Mouse (Mus musculus) cerebellum, adult 11 months (tissue): ENCODE data around the gene Tmcc1.
"Not testable (repeated sequence)": the region's sequence is repeated elsewhere in the genome, so short reads cannot be mapped to it uniquely, and the experiment has no call there.

Experiments
- DNase-seq: peaks from one replicate; pipeline ENCODE4 v3.0.0; 2022

Gene Tmcc1

DNA sequence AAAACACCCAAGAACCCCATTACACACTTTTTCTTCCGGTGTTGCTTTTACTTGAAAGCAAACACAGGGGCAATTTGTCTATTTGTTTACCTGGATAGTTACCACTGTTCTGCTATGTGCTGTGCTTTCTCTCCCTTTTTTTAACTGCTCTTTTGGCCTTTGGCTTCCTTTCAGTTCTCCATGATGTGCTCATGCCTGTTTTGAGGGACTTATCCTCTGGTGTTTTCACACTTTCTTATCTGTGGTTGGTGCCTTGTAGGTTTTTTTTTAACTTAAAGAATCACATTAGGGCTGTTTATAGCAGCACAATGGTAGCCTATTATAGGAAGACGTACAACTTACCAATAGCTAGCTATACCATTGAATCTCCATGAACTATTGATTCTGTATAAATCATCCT lies 51.6 kb downstream of the Tmcc1 start:
- DNase-seq, result no peak

GRCm38 (mm10) chr6:116140782-116141181 lies 52.5 kb downstream of the Tmcc1 start:
- no peak for DNase-seq

DNA sequence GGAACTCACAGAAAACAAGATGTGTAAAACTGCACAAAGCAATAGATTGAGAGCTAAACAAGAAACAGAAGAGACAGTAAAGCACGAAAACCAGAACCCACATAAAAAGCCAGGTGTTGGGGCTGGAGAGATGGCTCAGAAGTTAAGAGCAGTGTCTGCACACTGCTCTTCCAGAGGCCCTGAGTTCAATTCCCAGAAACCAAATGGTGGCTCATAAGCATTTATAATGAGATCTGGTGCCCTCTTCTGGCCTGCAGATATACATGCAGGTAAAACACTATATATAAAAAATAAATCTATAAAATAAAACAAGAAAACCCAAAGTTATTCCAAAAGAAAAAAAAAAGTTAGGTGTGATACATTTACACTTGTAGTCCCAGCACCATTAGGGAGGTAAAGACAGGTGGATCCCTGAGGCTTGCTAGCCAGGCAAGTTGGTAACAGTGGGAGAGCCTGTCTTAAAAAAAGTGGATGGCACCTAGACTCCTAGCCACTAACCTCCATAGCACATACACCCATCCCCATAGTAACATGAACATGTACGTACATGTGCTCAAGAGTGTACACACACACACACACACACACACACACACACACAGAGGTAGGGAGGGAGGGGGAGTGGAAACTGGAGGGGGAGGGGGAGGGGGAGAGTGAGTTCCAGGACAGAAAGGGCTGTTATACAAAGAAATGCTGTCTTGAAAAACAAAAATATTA lies 54.0 kb downstream of the Tmcc1 start:
- DNase-seq, result no peak

DNA sequence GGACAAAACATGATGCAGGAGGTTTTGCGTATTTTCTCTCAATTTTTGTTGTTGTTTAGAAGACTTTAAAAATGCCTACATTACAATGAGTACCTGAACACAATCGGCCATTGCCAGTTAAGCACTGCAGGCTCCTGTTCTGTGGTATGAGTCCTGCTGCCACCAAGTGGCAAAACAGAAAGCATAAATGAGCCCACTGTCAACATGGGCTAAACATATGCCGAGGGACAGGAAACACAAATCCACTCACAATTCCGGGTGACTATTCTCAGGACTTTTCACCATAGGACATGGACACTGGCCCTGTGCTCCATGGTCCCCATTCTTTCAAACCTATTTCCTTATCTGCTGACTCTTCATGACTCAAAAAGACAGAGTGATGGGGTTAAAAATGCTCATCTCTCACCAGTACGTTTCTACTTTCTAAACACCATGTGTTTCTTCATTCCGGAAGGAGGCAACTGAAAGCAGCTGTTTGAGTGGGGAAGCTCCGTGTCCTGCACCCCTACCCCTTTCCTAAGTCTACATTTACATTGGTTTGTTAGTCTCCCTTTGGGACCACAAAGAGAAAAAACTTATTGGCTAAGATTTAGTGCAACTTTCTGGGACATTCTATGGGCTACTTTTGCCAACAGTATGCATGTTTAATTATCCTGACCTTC lies 57.2 kb downstream of the Tmcc1 start:
- peak; percentile 20 for DNase-seq

DNA sequence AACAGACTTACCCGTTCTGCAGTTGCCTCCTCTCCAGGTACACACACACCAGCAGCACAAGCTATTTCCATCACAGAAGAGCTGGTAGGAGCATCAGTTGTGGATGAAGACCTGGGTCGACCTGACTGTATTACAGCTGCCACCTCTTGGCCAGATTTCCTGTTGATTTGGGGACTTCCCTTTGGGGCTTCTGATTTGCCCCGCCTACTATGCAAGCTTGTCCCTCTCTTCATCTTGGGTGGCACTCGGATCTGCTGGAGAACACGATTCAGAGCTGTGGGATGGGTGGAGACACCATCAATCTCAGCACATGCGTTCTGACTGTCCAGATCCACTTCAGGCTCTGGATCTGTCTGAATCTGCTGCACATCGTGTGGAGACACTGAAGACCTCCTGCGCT lies 59.5 kb downstream of the Tmcc1 start:
- DNase-seq, result no peak

- no peak for DNase-seq
Measured at GRCm38 (mm10) chr6:116131771-116132170, 61.5 kb downstream of the Tmcc1 start.

- no peak for DNase-seq
Measured at GRCm38 (mm10) chr6:116128710-116129109, 64.6 kb downstream of the Tmcc1 start.

GRCm38 (mm10) chr6:116127918-116128443 lies 65.3 kb downstream of the Tmcc1 start:
- DNase-seq, result no peak

- DNase-seq, result no peak
Measured at GRCm38 (mm10) chr6:116126577-116126976, 66.7 kb downstream of the Tmcc1 start.

GRCm38 (mm10) chr6:116122881-116123280 lies 70.4 kb downstream of the Tmcc1 start:
- DNase-seq, result no peak

GRCm38 (mm10) chr6:116119669-116120068 lies 73.6 kb downstream of the Tmcc1 start:
- DNase-seq, result no peak

DNA sequence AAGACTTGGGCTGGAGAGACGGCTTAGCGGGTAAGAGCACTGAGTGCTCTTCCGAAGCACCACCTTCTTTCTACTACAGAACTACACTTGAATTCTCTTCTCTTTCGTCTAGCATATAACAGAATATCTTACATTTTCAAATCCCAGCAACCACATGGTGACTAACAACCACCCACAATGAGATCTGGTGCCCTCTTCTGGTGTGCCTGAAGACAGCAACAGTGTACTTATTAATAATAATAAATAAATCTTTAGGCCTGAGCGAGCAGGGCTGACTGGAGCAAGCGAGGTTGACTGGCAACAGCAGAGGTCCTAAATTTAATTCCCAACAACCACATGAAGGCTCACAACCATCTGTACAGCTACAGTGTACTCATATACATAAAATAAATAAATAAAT lies 76.7 kb downstream of the Tmcc1 start:
- not testable (repeated sequence) for DNase-seq

DNA sequence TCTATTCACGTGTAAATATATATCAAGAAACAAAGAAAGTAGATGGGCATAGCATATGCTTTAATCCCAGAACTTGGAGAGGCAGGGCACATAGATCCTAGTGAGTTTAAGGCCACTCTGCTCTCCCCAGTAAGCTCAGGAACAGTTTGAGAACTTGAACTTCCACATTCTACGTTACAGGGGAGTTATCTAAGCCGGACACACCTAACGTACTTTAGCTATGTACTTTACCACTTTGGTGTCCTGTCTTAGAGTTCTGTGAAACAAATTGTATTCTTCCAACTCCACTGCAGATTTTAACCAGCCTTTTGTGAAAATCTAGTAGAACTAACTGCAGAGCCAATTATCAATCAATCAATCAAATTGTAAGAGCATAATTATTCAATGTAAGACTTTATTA lies 82.7 kb downstream of the Tmcc1 start:
- DNase-seq, result no peak

DNA sequence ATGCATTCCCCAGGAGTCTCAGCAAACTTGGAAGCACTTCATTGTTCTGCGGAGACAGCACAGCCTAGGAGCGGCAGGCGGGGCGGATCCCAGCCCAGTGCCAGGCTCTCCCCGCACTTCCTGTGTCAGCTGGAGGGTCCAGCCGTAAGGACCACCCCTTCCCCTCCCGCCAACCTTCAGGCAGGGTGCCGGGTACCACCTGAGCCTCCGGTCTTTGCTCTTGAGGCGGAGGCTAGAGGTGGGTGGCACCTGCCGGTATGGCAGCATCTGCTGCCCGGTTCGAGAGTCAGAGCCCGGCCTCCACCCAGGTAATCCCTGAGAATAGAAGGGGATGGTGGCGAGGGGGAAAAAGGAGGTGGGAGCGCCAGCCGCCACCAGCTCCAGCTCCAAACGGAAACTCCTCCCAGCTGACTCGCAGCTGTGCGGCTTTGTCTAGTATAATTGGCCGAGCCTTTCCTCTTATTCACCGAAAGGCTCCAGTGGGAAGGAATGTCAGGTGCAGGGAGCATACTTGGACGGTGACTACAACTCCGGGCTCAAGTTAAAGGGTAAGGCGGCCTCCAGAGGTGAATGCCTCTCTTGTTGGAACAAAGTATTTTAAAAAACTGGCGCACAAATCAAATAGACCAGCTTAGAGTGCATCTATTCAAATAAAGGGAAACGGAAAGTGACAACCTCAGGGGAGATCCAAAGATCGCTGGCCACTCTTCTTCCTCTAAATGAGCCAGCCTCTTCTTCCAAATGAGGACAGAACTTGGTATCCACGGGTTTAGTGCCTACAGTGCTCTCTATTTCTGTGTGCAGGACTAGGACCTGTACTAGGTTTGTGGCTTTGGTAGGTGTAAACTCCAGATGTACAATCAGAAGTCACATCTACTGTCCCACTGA lies 85.6 kb downstream of the Tmcc1 start:
- DNase-seq, result no peak

- DNase-seq, result no peak
Measured at GRCm38 (mm10) chr6:116106967-116107470, 86.3 kb downstream of the Tmcc1 start.

DNA sequence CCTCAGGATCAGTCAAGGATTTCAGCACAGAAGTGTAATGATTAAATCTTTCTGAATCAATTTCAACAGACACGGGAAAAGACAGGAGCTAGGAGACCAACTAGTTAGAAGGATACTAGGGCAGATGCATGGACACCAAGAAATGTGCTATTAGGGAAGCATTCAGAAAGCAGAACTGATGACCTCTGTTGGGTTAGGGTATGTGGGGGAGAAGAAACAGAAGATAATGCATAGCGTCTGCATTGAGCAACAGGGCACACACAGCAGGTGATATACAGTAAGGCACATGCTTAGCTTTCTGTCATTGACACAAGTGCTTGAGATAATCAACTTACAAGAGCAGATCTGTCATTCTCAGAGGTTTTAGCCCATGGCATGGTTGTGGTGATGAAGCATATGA lies 95.7 kb downstream of the Tmcc1 start:
- no peak for DNase-seq

DNA sequence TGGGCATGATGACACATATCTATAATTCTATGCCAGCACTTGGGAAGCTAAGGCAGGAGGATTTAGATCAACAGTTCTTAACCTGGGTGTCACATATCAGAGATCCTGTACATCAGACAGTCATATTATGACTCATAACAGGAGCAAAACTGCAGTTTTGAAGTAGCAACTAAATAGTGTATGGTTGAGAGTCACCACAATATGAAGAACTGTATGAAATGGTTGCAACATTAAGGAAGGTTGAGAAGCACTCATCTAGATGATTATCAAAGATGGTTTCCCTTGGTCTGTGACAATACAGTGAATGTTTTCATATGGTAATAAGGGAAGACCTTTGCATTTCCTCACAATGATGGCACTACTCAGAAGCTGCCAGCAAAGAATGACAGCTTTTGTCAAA lies 103.9 kb downstream of the Tmcc1 start:
- no peak for DNase-seq

DNA sequence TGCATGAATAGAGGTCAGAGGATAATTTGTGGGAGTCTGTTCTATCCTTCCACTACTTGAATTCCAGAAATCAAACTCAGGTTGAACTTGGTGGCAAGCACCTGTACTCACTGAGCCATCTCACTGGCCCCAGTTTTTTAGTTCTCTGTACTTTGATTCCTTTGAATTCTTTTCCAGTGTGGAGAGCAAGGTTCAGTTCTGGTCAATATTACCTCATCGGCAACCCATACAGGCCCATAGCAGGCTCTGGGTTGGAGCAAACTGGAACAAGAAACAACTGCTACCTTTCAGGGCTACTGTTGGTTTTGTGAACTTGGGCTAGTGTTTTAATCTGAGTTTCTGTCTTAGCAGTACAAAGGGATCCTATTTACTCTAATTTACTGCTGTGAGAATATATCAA lies 107.2 kb downstream of the Tmcc1 start:
- no peak for DNase-seq

DNA sequence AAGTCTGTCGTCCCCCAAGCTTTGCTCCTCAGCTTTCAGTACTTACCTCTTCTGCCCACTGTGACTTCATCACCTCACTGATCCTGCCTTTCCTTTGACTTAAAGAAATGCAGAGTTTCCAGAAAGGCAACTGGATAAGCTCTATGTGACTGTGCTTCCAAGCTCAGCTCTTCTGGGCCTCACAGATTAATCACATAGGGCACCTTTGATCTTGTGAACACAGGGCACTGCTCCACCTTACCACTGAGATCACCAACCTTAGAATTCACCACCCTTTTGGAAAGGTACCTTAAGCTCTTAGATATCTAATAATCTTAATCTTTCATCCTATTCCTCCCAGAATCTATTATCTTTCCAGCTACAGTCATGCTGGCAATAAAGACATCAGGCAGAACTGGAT lies 111.0 kb downstream of the Tmcc1 start:
- no peak for DNase-seq

DNA sequence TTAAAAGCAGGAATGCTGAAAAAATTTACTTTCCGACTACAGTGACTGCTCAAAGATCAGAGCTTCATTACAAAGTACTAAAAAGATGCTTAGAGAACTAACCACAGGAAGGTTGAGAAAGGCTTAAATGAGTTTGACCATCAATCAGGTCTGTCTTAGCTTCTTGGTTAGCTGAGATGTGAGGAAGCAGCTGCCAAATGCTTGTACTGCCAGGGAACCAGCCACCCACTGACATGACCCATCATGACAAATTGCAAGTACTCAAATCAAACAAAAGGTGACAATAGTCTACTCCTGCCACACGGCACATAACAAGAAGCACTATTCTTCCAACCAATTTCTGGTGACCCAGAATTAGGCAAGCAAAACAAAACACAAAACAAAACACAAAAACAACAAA lies 111.9 kb downstream of the Tmcc1 start:
- no peak for DNase-seq

DNA sequence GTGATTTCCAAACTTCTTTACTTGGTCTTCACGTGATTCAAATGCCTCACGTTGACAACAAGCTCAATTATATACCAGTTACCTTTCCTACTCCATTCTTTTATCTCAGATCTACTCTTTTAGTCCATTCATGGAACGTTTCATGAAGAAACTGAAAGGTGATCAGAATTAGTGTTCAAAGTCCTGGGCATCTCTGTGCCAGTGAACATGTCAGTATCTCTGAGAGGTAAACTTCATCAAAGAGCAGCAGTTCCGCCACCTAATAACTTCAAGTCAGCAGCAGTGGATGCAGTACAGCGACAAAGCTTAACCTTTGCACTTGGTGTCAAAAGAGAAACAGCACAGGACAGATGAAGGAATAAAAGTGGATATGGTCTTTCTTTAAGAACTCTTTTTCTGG lies 112.5 kb downstream of the Tmcc1 start:
- no peak for DNase-seq

DNA sequence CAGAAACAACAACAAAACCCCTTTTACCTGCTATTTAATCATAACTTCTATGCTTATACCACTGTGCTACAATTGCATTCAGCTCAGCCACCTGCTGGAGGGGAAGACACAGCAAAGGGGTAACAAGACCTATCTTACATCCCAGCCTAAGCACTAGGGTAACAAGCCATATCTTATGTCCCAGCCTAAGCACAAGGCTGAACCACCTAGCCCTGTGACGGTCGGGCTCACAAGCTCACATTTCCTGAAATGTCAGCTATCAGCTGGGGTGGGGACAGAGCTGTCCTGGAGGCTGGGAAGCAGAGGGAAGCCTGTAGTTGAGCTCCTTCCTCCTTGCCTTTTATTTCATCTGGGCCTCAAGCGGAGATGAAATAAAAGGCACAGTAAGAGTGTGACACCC lies 115.7 kb downstream of the Tmcc1 start:
- no peak for DNase-seq

DNA sequence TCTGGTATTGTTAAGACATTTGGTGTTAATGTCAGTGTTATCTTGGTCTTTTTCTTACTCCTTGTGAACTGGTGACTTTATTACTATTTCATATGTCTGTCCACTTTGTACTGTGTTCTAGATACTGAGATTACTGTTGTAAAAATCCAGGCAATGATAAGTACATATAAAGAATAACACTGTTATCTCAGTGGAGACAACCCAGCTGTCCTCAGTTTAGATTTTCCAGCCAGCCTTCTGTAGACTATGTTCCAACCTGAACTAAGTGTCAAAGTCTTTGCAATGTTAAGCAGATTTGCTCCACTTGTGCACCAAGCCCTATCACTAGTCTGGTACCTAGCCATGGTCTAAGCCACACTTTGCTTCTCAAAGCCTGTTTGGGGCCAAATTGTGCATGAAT lies 118.4 kb downstream of the Tmcc1 start:
- DNase-seq, result no peak
